In the genomic region with DNA sequence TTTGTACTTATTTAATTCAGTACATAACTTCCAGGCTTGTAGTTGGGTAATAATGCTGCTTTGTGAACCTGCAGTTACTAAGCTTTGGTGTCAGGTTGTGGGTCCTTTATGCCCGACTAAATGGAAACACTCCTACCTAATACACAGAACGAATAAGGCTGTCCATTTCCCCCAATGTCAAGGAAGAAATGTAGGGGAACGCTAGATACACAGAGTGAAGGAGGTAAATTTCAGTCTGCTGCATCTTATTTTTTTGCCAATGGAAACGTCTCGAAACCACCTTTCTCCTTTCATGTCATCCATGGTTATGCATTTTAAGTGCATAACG, we compare ENCODE assay signal across 7 mouse cellular contexts. TPM values are rescaled to one million over a fixed set of nuclear protein-coding genes. Genes with fewer than 3 reads are reported as not detected.
DNase-seq lines count a peak whose midpoint lies in the region; ATAC-seq and TF ChIP-seq lines count a peak whose summit lies in the region.

No protein-coding gene starts in this region.

- 77% methylated on average over 6 of the region's 6 CpGs for WGBS in lung, embryonic 14.5 days
- 77% methylated on average over 6 of the region's 6 CpGs for WGBS in forebrain, embryonic 12.5 days
- WGBS in limb, embryonic 13.5 days, result 73% methylated on average over 6 of the region's 6 CpGs
- WGBS in small intestine, adult 2 months, result 84% methylated on average over 6 of the region's 6 CpGs

- ATAC-seq in lung, embryonic 14.5 days (ENCODE audit: insufficient read depth), result no peak
- no peak for ATAC-seq in forebrain, embryonic 12.5 days (ENCODE audit: low FRiP score)
- ATAC-seq in limb, embryonic 13.5 days (ENCODE audit: low FRiP score, low read depth), result no peak

- no peak for DNase-seq in lung, embryonic 14.5 days
- no peak for DNase-seq in lung, postnatal 14 days
- no peak for DNase-seq in ovary, postnatal 36 days (ENCODE audit: low spot score)
- no peak for DNase-seq in kidney, postnatal 36 days

- H3K4me3 ChIP-seq in lung, embryonic 14.5 days (ENCODE audit: low read depth, low read length), result peak overlapping the region; percentile 88
- H3K4me3 ChIP-seq in forebrain, embryonic 12.5 days (replicated peaks), result peak overlapping the region; percentile 81
- peak overlapping the region; percentile 89 for H3K4me3 ChIP-seq in limb, embryonic 13.5 days
- H3K4me3 ChIP-seq in small intestine, adult 2 months (ENCODE audit: low read depth, low read length), result peak overlapping the region; percentile 90; the same call in 1 of the 2 replicates

- no peak for TF ChIP-seq CTCF in lung, embryonic 14.5 days (IDR thresholded peaks at IDR 0.05; ENCODE audit: low read depth)
- no peak for TF ChIP-seq CTCF in small intestine, adult 2 months (IDR thresholded peaks at IDR 0.05; ENCODE audit: extremely low read depth, insufficient read length, insufficient replicate concordance, low read depth, low read length)

- peaks cover 11% of the 10 kb centered on the region; the same call in 1 of the 2 replicates for H3K4me1 ChIP-seq in lung, embryonic 14.5 days (ENCODE audit: insufficient read depth)
- peaks cover 25% of the 10 kb centered on the region for H3K4me1 ChIP-seq in forebrain, embryonic 12.5 days
- H3K4me1 ChIP-seq in limb, embryonic 13.5 days, result peaks cover 17% of the 10 kb centered on the region
- peaks cover 2% of the 10 kb centered on the region; the same call in 1 of the 2 replicates for H3K4me1 ChIP-seq in small intestine, adult 2 months (ENCODE audit: control insufficient read depth, insufficient read depth, insufficient read length, low read length)

- H3K4me2 ChIP-seq in lung, embryonic 14.5 days, result peak overlapping the region; percentile 81
- peak overlapping the region; percentile 90 for H3K4me2 ChIP-seq in forebrain, embryonic 12.5 days
- peak overlapping the region; percentile 84 for H3K4me2 ChIP-seq in limb, embryonic 13.5 days (replicated peaks)

- H3K27ac ChIP-seq in lung, embryonic 14.5 days (ENCODE audit: low read depth), result 0 out of 2 replicates have a peak overlapping the region, but pooled peaks have one; percentile 50
- no peak overlapping the region; the same call in 1 of the 2 replicates for H3K27ac ChIP-seq in forebrain, embryonic 12.5 days
- H3K27ac ChIP-seq in limb, embryonic 13.5 days, result 0 out of 2 replicates have a peak overlapping the region, but pooled peaks have one; percentile 44
- H3K27ac ChIP-seq in small intestine, adult 2 months (ENCODE audit: insufficient read depth, low read depth, low read length), result 0 out of 2 replicates have a peak overlapping the region, but pooled peaks have one; percentile 9

- no peak overlapping the region for H3K9ac ChIP-seq in lung, embryonic 14.5 days
- 0 out of 2 replicates have a peak overlapping the region, but pooled peaks have one; percentile 85 for H3K9ac ChIP-seq in forebrain, embryonic 12.5 days
- no peak overlapping the region for H3K9ac ChIP-seq in limb, embryonic 13.5 days

- no peak for TF ChIP-seq POLR2A in small intestine, adult 2 months (IDR thresholded peaks at IDR 0.05; ENCODE audit: low read depth, low read length)

- H3K9me3 ChIP-seq in lung, embryonic 14.5 days (ENCODE audit: low read depth, low read length), result no peaks in the 10 kb centered on the region
- no peaks in the 10 kb centered on the region for H3K9me3 ChIP-seq in forebrain, embryonic 12.5 days
- no peaks in the 10 kb centered on the region for H3K9me3 ChIP-seq in limb, embryonic 13.5 days

- no peaks in the 10 kb centered on the region for H3K36me3 ChIP-seq in lung, embryonic 14.5 days (ENCODE audit: insufficient read depth)
- no peaks in the 10 kb centered on the region for H3K36me3 ChIP-seq in forebrain, embryonic 12.5 days (replicated peaks)
- no peaks in the 10 kb centered on the region for H3K36me3 ChIP-seq in limb, embryonic 13.5 days
- no peaks in the 10 kb centered on the region for H3K36me3 ChIP-seq in small intestine, adult 2 months (ENCODE audit: control insufficient read depth, insufficient read depth, low read length)

- H3K27me3 ChIP-seq in lung, embryonic 14.5 days (ENCODE audit: insufficient read depth, low read length), result no peaks in the 10 kb centered on the region
- H3K27me3 ChIP-seq in forebrain, embryonic 12.5 days, result peaks cover 9% of the 10 kb centered on the region
- H3K27me3 ChIP-seq in limb, embryonic 13.5 days, result peaks cover 5% of the 10 kb centered on the region; the same call in 1 of the 2 replicates
- 0 out of 2 replicates have a peak, but pooled peaks cover 2% of the 10 kb centered on the region for H3K27me3 ChIP-seq in small intestine, adult 2 months (ENCODE audit: control insufficient read depth, insufficient read depth, low read length)

RNA-seq across cellular contexts. Expression of a gene that starts 0.3 kb away (rescaled TPM):
- polyA plus RNA-seq in lung, embryonic 14.5 days (2014; fragmentation: Nextera tagmentation; extraction: Ambion mirVana), result 13.6 and 14.9 TPM in 2 replicates
- polyA plus RNA-seq in forebrain, embryonic 12.5 days (2016; fragmentation: Nextera tagmentation; extraction: Ambion mirVana), result 13.8 and 15.4 TPM in 2 replicates
- 14.0 and 15.8 TPM in 2 replicates for polyA plus RNA-seq in limb, embryonic 13.5 days (2015; fragmentation: Nextera tagmentation; extraction: Ambion mirVana)
- polyA plus RNA-seq in small intestine, adult 2 months (2012; rRNA removed), result 13.1 and 15.1 TPM in 2 replicates

RNA-seq across cellular contexts. Expression of a gene that starts 11.0 kb away (rescaled TPM):
- 50.0 and 52.4 TPM in 2 replicates for polyA plus RNA-seq in lung, embryonic 14.5 days (2014; fragmentation: Nextera tagmentation; extraction: Ambion mirVana)
- 63.4 and 68.1 TPM in 2 replicates for polyA plus RNA-seq in forebrain, embryonic 12.5 days (2016; fragmentation: Nextera tagmentation; extraction: Ambion mirVana)
- polyA plus RNA-seq in limb, embryonic 13.5 days (2015; fragmentation: Nextera tagmentation; extraction: Ambion mirVana), result 53.1 and 53.3 TPM in 2 replicates
- polyA plus RNA-seq in small intestine, adult 2 months (2012; rRNA removed), result 0.36 and 0.75 TPM in 2 replicates

RNA-seq across cellular contexts. Expression of a gene that starts 35.6 kb away (rescaled TPM):
- 4.9 and 5.7 TPM in 2 replicates for polyA plus RNA-seq in lung, embryonic 14.5 days (2014; fragmentation: Nextera tagmentation; extraction: Ambion mirVana)
- 2.9 and 3.0 TPM in 2 replicates for polyA plus RNA-seq in forebrain, embryonic 12.5 days (2016; fragmentation: Nextera tagmentation; extraction: Ambion mirVana)
- polyA plus RNA-seq in limb, embryonic 13.5 days (2015; fragmentation: Nextera tagmentation; extraction: Ambion mirVana), result 7.6 and 7.9 TPM in 2 replicates
- polyA plus RNA-seq in small intestine, adult 2 months (2012; rRNA removed), result 0.22 and 1.4 TPM in 2 replicates

Comparison
In these comparisons a context has a peak if more than half of its experiments do, and no peak if none do; other contexts are left out.
1. RNA of a gene that starts 11.0 kb away (polyA plus RNA-seq): 63.4 to 68.1 TPM in forebrain, embryonic 12.5 days, 53.1 to 53.3 TPM in limb, embryonic 13.5 days and 50.0 to 52.4 TPM in lung, embryonic 14.5 days; 0.36 to 0.75 TPM in small intestine, adult 2 months; every median in the first group is over 10 times any median in the second.
2. Peak in every context shown above with its lines, with median percentiles within 50 percentile points of each other: H3K4me2 ChIP-seq and H3K4me3 ChIP-seq.